ENCODE assay signal across 8 mouse cellular contexts in genomic region chr19:6127760-6128341, GRCm38 (mm10). TPM values are rescaled to one million over a fixed set of nuclear protein-coding genes. Genes with fewer than 3 reads are reported as not detected.
DNase-seq lines count a peak whose midpoint lies in the region; ATAC-seq lines count a peak whose summit lies in the region.

TSS of gene Snx15 (minus strand) at chr19:6128304.

- peak within 1 kb of the TSS; percentile 92 for H3K27ac ChIP-seq in heart, embryonic 10.5 days
- peak within 1 kb of the TSS; percentile 97 for H3K27ac ChIP-seq in kidney, embryonic 15.5 days

- DNase-seq in B cell, adult 2 months: peak; percentile 97
- DNase-seq in brain, adult 2 months (ENCODE audit: low read depth, low spot score): peak; percentile 99
- peak; percentile 98 for DNase-seq in heart, embryonic 10.5 days (ENCODE audit: low spot score)
- peak; percentile 99 for DNase-seq in liver
- peak; percentile 96 to 98 for DNase-seq in spleen, postnatal 4 days (ENCODE audit: low spot score in 2 of 2)

- H3K4me3 ChIP-seq in heart, embryonic 10.5 days: peak within 1 kb of the TSS; percentile 64
- H3K4me3 ChIP-seq in kidney, embryonic 15.5 days (replicated peaks): peak within 1 kb of the TSS; percentile 65

- H3K36me3 ChIP-seq in heart, embryonic 10.5 days: no peaks in the 10 kb centered on the region
- no peaks in the 10 kb centered on the region for H3K36me3 ChIP-seq in kidney, embryonic 15.5 days

- peak within 1 kb of the TSS; percentile 73 for H3K4me2 ChIP-seq in kidney, embryonic 15.5 days

- H3K9ac ChIP-seq in kidney, embryonic 15.5 days: peak within 1 kb of the TSS; percentile 66

- 0% methylated on average over 32 of the region's 32 CpGs for WGBS in heart, embryonic 10.5 days
- under 1% methylated on average over 32 of the region's 32 CpGs for WGBS in kidney, embryonic 15.5 days

- peak; percentile 80 for ATAC-seq in erythroblast, adult 5-6 weeks (replicated peaks; ENCODE audit: low FRiP score, poor library complexity, severe bottlenecking)
- ATAC-seq in kidney, embryonic 15.5 days (replicated peaks; ENCODE audit: low FRiP score): peak; percentile 95
- ATAC-seq in monocyte, adult 5-6 weeks (replicated peaks; ENCODE audit: insufficient number of reproducible peaks, low FRiP score, low TSS enrichment, poor library complexity, severe bottlenecking): peak; percentile 94

- H3K27me3 ChIP-seq in heart, embryonic 10.5 days (ENCODE audit: insufficient read depth, poor library complexity, severe bottlenecking): no peaks in the 10 kb centered on the region
- no peaks in the 10 kb centered on the region for H3K27me3 ChIP-seq in kidney, embryonic 15.5 days

- H3K9me3 ChIP-seq in heart, embryonic 10.5 days: no peaks in the 10 kb centered on the region
- no peaks in the 10 kb centered on the region for H3K9me3 ChIP-seq in kidney, embryonic 15.5 days (replicated peaks)

- H3K4me1 ChIP-seq in heart, embryonic 10.5 days: peaks cover 10% of the 10 kb centered on the region
- peaks cover 11% of the 10 kb centered on the region for H3K4me1 ChIP-seq in kidney, embryonic 15.5 days

RNA-seq across cellular contexts. Expression of gene Snx15, which starts in this region (rescaled TPM):
- total RNA-seq in erythroblast, adult 5-6 weeks (2015; ENCODE audit: low replicate concordance): 115 and 175 TPM in 2 replicates
- 111 and 128 TPM in 2 replicates for total RNA-seq in erythroblast, adult 5-6 weeks (2017; ENCODE audit: low replicate concordance)
- polyA plus RNA-seq in heart, embryonic 10.5 days (2016; fragmentation: Nextera tagmentation; extraction: Ambion mirVana): 22.4 and 25.8 TPM in 2 replicates
- polyA plus RNA-seq in kidney, embryonic 15.5 days (2015; fragmentation: Nextera tagmentation; extraction: Ambion mirVana): 32.3 and 34.2 TPM in 2 replicates
- 8.8 to 22.5 TPM (median 11.5 TPM) in 3 replicates for total RNA-seq in monocyte, adult 5-6 weeks (2017)

Comparison
In these comparisons a context has a peak if more than half of its experiments do, and no peak if none do; other contexts are left out.
1. Peak in every context shown above with its lines: DNase-seq, ATAC-seq, H3K4me3 ChIP-seq and H3K27ac ChIP-seq.